Mouse (Mus musculus) embryonic fibroblast, embryonic 13.5 days (primary cell): ENCODE measurements around the gene Stk26. TPM values are rescaled to one million over a fixed set of nuclear protein-coding genes. Genes with fewer than 3 reads are reported as not detected.

Experiments
- H3K27ac ChIP-seq: 2 replicates; pipeline ENCODE4 v1.5.1; 2012; ENCODE audit warnings: low read length, control low read depth, inconsistent platforms; ENCODE audit not compliant: insufficient read depth
- H3K4me1 ChIP-seq: 2 replicates; pipeline ENCODE4 v1.6.1; 2011; ENCODE audit warnings: low read length; ENCODE audit not compliant: control insufficient read depth, insufficient read depth
- H3K4me3 ChIP-seq: 2 replicates; pipeline ENCODE4 v1.5.1; 2011; ENCODE audit warnings: mild to moderate bottlenecking, control low read depth, low read length; ENCODE audit not compliant: insufficient read depth
- CTCF ChIP-seq: IDR thresholded peaks from 2 replicates; pipeline ENCODE4 v1.5.1; 2011; ENCODE audit warnings: mild to moderate bottlenecking, control low read depth, low read length, moderate library complexity, borderline replicate concordance; ENCODE audit not compliant: insufficient read depth
- POLR2A ChIP-seq: IDR thresholded peaks from 2 replicates; pipeline ENCODE4 v1.6.1; 2011; ENCODE audit warnings: low read depth, mild to moderate bottlenecking, control low read depth, low read length, moderate library complexity
- polyA plus RNA-seq: library from polyadenylated mRNA; stranded (reverse); fragments of >200 nt; gene quantifications from 2 replicates; pipeline ENCODE4 v1.2.4, GENCODE M21; 2011; ENCODE audit warnings: low read depth; ENCODE audit not compliant: missing spikeins, insufficient read length

Gene Stk26
- 5.6 and 6.5 TPM in 2 replicates for polyA plus RNA-seq

DNA sequence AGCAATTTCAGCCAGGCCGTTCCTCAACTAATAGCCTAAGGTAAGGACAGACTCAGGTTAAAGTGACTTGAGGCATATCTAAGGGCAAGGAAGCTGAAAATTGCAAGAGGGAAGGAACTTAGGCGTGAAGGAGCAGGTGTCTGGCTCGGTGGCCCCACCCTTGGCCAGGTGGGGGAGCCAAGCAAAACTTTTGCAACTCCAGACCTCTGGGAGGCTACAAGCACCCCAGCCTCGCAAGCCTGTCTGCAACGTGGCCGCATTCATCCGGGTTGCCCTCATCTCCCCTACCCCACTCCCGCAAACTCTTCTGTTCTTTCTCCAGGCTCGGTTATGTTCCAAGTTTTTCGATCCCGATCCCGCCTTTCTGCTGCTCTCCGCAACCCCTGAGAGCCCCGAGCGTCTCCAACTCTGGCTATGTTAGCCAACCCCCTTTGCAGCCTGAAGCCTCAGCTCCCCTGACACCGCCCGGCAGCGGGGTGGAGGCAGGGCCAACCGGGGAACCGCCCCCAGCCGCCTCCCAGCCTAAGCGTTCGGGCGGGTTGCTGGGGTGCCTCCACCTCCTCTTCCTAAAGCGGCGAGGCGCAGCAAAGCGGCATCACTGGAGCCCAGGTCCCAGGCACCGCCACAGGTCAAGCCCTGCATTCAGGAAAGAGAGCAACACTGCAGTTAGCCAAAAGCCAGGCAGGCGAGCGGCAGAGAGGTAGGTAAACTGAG, at the start of gene Stk26:
TSS of gene Stk26 (plus strand) at position 201 of the 714 bp plus-strand sequence.
- H3K27ac ChIP-seq: no peak within 1 kb of the TSS
- TF ChIP-seq CTCF (no peak), POLR2A (no peak)
- H3K4me1 ChIP-seq: no peaks in the 10 kb centered on the region
- H3K4me3 ChIP-seq: peak within 1 kb of the TSS; percentile 54

- TF ChIP-seq POLR2A: no peak
- no peak for TF ChIP-seq CTCF
- Histone ChIP-seq H3K4me1 (no peaks in the 10 kb centered on the region; the same call in 1 of the 2 replicates), H3K4me3 (no peak overlapping the region), H3K27ac (no peak overlapping the region)
Measured at GRCm38 (mm10) chrX:50793005-50793680, 47.7 kb upstream of the Stk26 start.

GRCm38 (mm10) chrX:50797798-50798197, 43.0 kb upstream of the Stk26 start:
- H3K4me1 ChIP-seq: no peaks in the 10 kb centered on the region
- no peak overlapping the region for H3K4me3 ChIP-seq
- no peak overlapping the region for H3K27ac ChIP-seq
- TF ChIP-seq POLR2A: no peak
- TF ChIP-seq CTCF: no peak

DNA sequence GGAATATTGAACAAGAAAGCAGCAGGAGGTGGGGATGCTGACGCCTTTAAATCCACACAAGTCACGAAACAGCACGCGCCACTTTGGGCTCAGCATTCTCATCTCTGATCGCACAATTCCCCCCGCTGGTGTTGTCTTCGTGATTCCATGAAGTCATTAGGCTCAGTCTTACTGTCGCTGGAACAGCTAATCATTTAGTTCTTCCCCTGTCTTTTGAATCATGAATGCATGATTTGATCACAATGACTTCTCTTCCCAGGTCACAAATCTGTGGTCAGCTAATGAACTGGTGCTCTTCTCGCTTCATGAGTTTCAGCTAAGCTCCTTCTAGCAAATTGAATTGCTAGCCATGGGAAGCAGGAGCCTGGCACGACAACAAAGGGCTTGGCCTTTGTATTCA, 42.3 kb upstream of the Stk26 start:
- no peak overlapping the region for H3K27ac ChIP-seq

GRCm38 (mm10) chrX:50799656-50800188, 41.1 kb upstream of the Stk26 start:
- H3K27ac ChIP-seq: no peak overlapping the region
- no peaks in the 10 kb centered on the region for H3K4me1 ChIP-seq
- no peak overlapping the region for H3K4me3 ChIP-seq
- no peak for TF ChIP-seq POLR2A
- no peak for TF ChIP-seq CTCF

More for the DNA sequence above, 42.3 kb upstream of the Stk26 start:
- Histone ChIP-seq H3K4me3 (no peak overlapping the region), H3K4me1 (no peaks in the 10 kb centered on the region)
- no peak for TF ChIP-seq CTCF
- TF ChIP-seq POLR2A: no peak

- Histone ChIP-seq H3K27ac (no peak overlapping the region), H3K4me1 (no peaks in the 10 kb centered on the region), H3K4me3 (no peak overlapping the region)
- no peak for TF ChIP-seq POLR2A
- TF ChIP-seq CTCF: no peak
Measured at GRCm38 (mm10) chrX:50805654-50806053, 35.2 kb upstream of the Stk26 start.

GRCm38 (mm10) chrX:50823856-50824255, 17.0 kb upstream of the Stk26 start:
- Histone ChIP-seq H3K4me3 (no peak overlapping the region), H3K4me1 (no peaks in the 10 kb centered on the region), H3K27ac (no peak overlapping the region)
- TF ChIP-seq POLR2A (no peak), CTCF (no peak)

- Histone ChIP-seq H3K4me1 (no peaks in the 10 kb centered on the region), H3K4me3 (no peak overlapping the region), H3K27ac (no peak overlapping the region)
- TF ChIP-seq CTCF (no peak), POLR2A (no peak)
Measured at GRCm38 (mm10) chrX:50835592-50835991, 5.3 kb upstream of the Stk26 start.

DNA sequence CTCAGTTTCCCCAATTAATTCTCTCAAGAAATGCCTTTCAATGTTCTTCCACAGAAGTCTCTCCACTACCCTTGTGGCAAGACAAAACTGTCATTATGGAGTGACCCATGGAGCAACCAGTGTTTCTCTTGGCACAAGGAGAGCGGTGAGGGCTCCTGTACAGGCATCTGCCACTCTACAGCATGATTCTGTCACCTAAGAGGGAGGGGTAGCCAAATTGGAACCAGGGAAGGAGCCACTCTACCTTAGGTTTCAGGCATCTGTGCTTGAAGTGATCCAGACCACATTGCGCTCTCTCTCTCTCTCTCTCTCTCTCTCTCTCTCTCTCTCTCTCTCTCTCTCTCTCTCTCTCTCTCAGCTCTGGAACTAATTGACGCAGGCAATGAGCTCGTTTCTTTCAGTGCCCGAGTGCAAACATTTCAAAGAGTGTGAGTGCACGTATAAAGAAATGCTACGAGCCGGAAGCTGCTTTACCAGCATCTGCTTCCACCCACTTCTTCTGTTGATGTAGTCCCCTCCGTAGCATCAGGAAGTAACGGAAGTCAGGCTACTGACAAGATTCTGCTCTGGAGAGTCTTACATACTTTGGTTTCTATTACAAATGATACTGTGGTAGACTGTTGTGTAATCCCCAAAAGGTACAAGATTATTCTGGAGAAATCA, 4.7 kb upstream of the Stk26 start:
- H3K4me1 ChIP-seq: no peaks in the 10 kb centered on the region
- TF ChIP-seq POLR2A (no peak), CTCF (no peak)
- no peak overlapping the region for H3K4me3 ChIP-seq
- no peak overlapping the region for H3K27ac ChIP-seq

DNA sequence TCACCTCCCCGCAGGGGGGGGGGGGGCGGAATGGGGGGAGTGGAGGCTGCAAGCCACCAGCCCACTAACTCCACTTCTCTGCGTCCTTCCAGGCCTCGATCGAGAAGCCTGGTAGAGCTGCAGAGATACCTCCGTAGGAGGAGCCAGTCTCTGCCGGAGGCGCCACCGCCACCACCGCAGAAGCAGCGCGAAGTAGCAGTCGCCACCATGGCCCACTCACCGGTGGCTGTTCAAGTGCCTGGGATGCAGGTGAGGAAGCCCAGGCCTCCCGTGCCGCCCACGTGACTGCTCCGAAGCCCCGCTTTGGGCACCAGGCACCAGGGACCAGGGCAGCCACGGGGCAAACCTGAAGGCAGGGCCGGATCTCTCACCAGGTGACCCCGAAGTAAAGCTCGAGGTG, 740 bp downstream of the Stk26 start:
- Histone ChIP-seq H3K4me3 (peak overlapping the region; percentile 54), H3K4me1 (no peaks in the 10 kb centered on the region), H3K27ac (no peak overlapping the region)
- TF ChIP-seq POLR2A: no peak
- no peak for TF ChIP-seq CTCF
